Mouse (Mus musculus) embryonic facial prominence, embryonic 15.5 days (tissue): Measurements from ENCODE around the gene Fcgr4. TPM values are rescaled to one million over a fixed set of nuclear protein-coding genes. Genes with fewer than 3 reads are reported as not detected.

Source experiments
- ATAC-seq: fragments of 200-750 bp; cut with Nextera tagmentation; 2 replicates; pipeline ENCODE4 v1.8.0; 2017; ENCODE audit warnings: low read depth, moderate TSS enrichment; ENCODE audit not compliant: insufficient number of reproducible peaks, low FRiP score, low TSS enrichment
- H3K27ac ChIP-seq: fragments of 300-500 bp; sonication (generic); replicated peaks from 2 replicates; pipeline ENCODE4 v1.5.1; 2015; ENCODE audit warnings: mild to moderate bottlenecking, inconsistent platforms
- H3K27me3 ChIP-seq: fragments of 300-500 bp; sonication (generic); 2 replicates; pipeline ENCODE4 v1.6.1; 2015; ENCODE audit warnings: inconsistent platforms
- H3K36me3 ChIP-seq: fragments of 300-500 bp; sonication (generic); 2 replicates; pipeline ENCODE4 v1.6.1; 2015; ENCODE audit warnings: mild to moderate bottlenecking, inconsistent platforms
- H3K4me1 ChIP-seq: fragments of 300-500 bp; sonication (generic); 2 replicates; pipeline ENCODE4 v1.6.1; 2015; ENCODE audit warnings: inconsistent platforms
- H3K4me2 ChIP-seq: fragments of 300-500 bp; sonication (generic); replicated peaks from 2 replicates; pipeline ENCODE4 v1.6.1; 2015; ENCODE audit warnings: mild to moderate bottlenecking, inconsistent platforms
- H3K4me3 ChIP-seq: fragments of 300-500 bp; sonication (generic); replicated peaks from 2 replicates; pipeline ENCODE4 v1.5.1; 2015; ENCODE audit warnings: mild to moderate bottlenecking, inconsistent platforms
- H3K9ac ChIP-seq: fragments of 300-500 bp; sonication (generic); 2 replicates; pipeline ENCODE4 v1.6.1; 2015; ENCODE audit warnings: inconsistent platforms
- H3K9me3 ChIP-seq: fragments of 300-500 bp; sonication (generic); replicated peaks from 2 replicates; pipeline ENCODE4 v1.6.1; 2016; ENCODE audit warnings: inconsistent platforms
- WGBS: fragments of 180-500 bp; shearing (Covaris S2); methylation state at CpG from one replicate; pipeline ENCODE4 v1.1.7; 2015; 5-methylcytosine and 5-hydroxymethylcytosine counted together
- polyA plus RNA-seq: library from polyadenylated mRNA; unstranded; fragments of >200 nt; fragmentation: Nextera tagmentation; extraction: Ambion mirVana; gene quantifications from 2 replicates; pipeline ENCODE4 v1.2.1, GENCODE M21; 2015

Fcgr4 gene
- polyA plus RNA-seq, 1 experiment from 2014 or later: 1.8 TPM

GRCm38 (mm10) chr1:170985092-170985491 lies 33.6 kb upstream of the Fcgr4 start:
- Histone ChIP-seq H3K36me3 (no peaks in the 10 kb centered on the region), H3K4me1 (no peaks in the 10 kb centered on the region), H3K4me2 (no peak overlapping the region), H3K9me3 (no peaks in the 10 kb centered on the region), H3K27me3 (no peaks in the 10 kb centered on the region), H3K27ac (no peak overlapping the region), H3K9ac (no peak overlapping the region), H3K4me3 (no peak overlapping the region)
- WGBS: 82% methylated on average over 3 of the region's 3 CpGs
- no peak for ATAC-seq

GRCm38 (mm10) chr1:170985861-170986260 lies 32.9 kb upstream of the Fcgr4 start:
- Histone ChIP-seq H3K4me1 (no peaks in the 10 kb centered on the region), H3K27ac (no peak overlapping the region), H3K27me3 (no peaks in the 10 kb centered on the region), H3K9me3 (no peaks in the 10 kb centered on the region), H3K4me3 (no peak overlapping the region), H3K4me2 (no peak overlapping the region), H3K36me3 (no peaks in the 10 kb centered on the region), H3K9ac (no peak overlapping the region)
- 79% methylated on average over 5 of the region's 5 CpGs for WGBS
- ATAC-seq: no peak

DNA sequence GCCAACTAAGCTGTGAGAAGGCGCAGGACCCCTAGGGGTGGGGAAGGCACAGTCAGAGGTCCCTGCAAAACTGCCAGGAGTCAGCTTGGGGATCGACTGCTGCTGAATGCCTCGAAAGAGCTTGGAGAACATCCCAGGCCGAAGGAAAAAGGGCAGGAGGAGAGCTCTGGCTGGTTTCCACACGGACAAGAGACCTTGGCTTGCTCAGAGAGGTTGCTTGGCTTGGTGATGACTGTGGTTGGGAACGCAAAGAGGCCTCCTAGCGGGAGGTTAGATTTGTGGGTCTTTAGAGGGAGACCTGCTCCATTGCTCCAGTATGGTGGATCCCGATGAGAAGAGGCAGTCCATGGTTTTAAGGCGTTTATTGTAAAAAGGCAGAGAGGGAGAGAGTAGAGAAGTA lies 29.1 kb upstream of the Fcgr4 start:
- Histone ChIP-seq H3K36me3 (no peaks in the 10 kb centered on the region), H3K27ac (no peak overlapping the region), H3K9me3 (no peaks in the 10 kb centered on the region), H3K4me1 (no peaks in the 10 kb centered on the region), H3K4me2 (no peak overlapping the region), H3K27me3 (no peaks in the 10 kb centered on the region), H3K4me3 (no peak overlapping the region), H3K9ac (no peak overlapping the region)
- 73% methylated on average over 9 of the region's 9 CpGs for WGBS
- no peak for ATAC-seq

DNA sequence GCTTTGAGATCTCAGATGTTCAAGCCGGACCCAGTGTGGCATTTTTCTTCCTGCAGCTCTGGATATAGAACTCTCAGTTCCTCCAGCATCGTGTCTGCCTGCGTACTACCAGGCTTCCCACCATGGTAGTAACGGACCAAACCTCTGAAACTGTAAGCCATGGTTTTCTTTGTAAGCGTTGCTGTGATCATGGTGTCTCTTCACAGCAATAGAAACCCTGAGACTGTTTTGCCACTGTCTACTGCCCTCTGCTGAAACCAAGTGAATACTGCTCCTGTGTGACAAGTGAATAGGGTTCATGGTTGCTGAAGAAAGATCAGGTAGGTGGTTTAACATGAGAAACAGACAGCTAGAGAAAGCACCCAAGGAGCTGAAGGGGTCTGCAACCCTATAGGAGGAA lies 26.2 kb upstream of the Fcgr4 start:
- H3K9ac ChIP-seq: no peak overlapping the region
- no peak for ATAC-seq
- WGBS: 61% methylated on average over 5 of the region's 5 CpGs
- no peak overlapping the region for H3K4me2 ChIP-seq
- H3K9me3 ChIP-seq: no peaks in the 10 kb centered on the region
- H3K4me3 ChIP-seq: no peak overlapping the region
- H3K27ac ChIP-seq: no peak overlapping the region
- H3K36me3 ChIP-seq: no peaks in the 10 kb centered on the region
- no peaks in the 10 kb centered on the region for H3K27me3 ChIP-seq
- no peaks in the 10 kb centered on the region for H3K4me1 ChIP-seq

- no peak overlapping the region for H3K4me2 ChIP-seq
- ATAC-seq: no peak
- no peaks in the 10 kb centered on the region for H3K4me1 ChIP-seq
- no peak overlapping the region for H3K4me3 ChIP-seq
- no peak overlapping the region for H3K27ac ChIP-seq
- no peak overlapping the region for H3K9ac ChIP-seq
- H3K9me3 ChIP-seq: no peaks in the 10 kb centered on the region
- no peaks in the 10 kb centered on the region for H3K36me3 ChIP-seq
- 74% methylated on average over 3 of the region's 3 CpGs for WGBS
- no peaks in the 10 kb centered on the region for H3K27me3 ChIP-seq
These were observed 22.7 kb upstream of the Fcgr4 start for GRCm38 (mm10) chr1:170996034-170996433.

DNA sequence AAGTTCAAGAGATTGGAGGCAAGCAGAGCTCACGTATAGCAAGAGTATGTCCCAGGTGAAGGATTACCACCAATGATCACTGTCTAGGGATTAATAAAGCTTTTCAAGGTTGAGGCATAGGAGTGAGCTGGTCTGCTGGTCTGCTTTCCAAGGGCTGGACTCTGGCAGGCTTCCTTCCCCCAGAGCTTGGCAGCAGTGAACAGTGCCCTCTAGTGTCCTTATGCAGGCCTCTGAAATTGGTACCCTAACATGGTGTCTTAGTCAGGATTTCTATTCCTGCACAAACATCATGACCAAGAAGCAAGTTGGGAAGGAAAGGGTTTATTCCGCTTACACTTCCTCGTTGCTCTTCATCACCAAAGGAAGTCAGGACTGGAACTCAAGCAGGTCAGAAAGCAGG lies 22.0 kb upstream of the Fcgr4 start:
- 44% methylated on average over 3 of the region's 3 CpGs for WGBS
- ATAC-seq: no peak
- Histone ChIP-seq H3K9ac (no peak overlapping the region), H3K27ac (no peak overlapping the region), H3K4me3 (no peak overlapping the region), H3K36me3 (no peaks in the 10 kb centered on the region), H3K9me3 (no peaks in the 10 kb centered on the region), H3K4me1 (no peaks in the 10 kb centered on the region), H3K4me2 (no peak overlapping the region), H3K27me3 (no peaks in the 10 kb centered on the region)

GRCm38 (mm10) chr1:170997756-170998655 lies 20.7 kb upstream of the Fcgr4 start:
- no peak for ATAC-seq
- H3K4me3 ChIP-seq: peak overlapping the region; percentile 26

DNA sequence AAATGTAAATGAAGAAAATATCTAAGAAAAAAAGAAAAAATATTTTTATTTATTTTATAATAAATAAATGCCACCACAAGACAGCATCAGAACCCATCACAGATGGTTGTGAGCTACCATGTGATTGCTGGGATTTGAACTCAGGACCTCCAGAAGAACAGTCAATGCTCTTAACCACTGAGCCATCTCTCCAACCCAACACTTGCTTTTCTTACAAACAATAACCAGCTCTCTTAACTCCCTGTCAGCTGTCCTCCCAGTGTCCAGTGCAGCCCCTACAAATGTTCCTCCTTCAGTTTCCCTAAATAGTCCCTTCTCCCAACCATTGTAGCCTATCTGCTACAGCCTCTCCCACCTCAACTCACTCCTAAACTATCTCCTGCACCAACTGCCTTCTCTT lies 18.9 kb upstream of the Fcgr4 start:
- Histone ChIP-seq H3K27ac (no peak overlapping the region), H3K9me3 (no peaks in the 10 kb centered on the region), H3K4me2 (no peak overlapping the region), H3K4me3 (no peak overlapping the region), H3K9ac (no peak overlapping the region), H3K27me3 (no peaks in the 10 kb centered on the region), H3K4me1 (no peaks in the 10 kb centered on the region), H3K36me3 (no peaks in the 10 kb centered on the region)
- no peak for ATAC-seq

More at GRCm38 (mm10) chr1:170997756-170998655, 20.7 kb upstream of the Fcgr4 start:
- Histone ChIP-seq H3K4me2 (peak overlapping the region; percentile 40), H3K36me3 (no peaks in the 10 kb centered on the region), H3K9me3 (no peaks in the 10 kb centered on the region), H3K9ac (no peak overlapping the region), H3K27ac (0 out of 2 replicates have a peak overlapping the region, but pooled peaks have one; percentile 34), H3K27me3 (no peaks in the 10 kb centered on the region), H3K4me1 (no peaks in the 10 kb centered on the region)
- WGBS: 48% methylated on average over 21 of the region's 21 CpGs

DNA sequence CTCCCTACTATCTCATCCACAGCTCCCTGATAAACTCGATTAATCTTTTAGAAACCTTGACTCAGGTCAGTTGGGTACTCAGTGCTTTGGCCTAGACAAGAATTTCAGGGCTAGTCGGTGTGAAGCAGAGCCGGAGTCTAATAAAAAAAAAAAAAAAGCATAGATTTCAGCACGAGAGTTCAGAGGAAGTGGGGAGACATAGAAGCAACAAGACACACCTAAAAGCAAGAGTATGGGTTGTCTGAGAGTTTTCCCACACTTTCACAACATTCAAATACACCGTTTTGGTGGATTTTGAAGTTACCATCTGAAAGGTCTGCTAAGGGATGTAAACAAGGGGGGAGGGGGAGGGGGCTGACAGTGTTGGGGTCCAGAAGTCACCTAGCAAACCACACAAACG lies 13.6 kb upstream of the Fcgr4 start:
- H3K4me3 ChIP-seq: no peak overlapping the region

GRCm38 (mm10) chr1:171005586-171005985 lies 13.1 kb upstream of the Fcgr4 start:
- no peaks in the 10 kb centered on the region for H3K36me3 ChIP-seq
- H3K27me3 ChIP-seq: no peaks in the 10 kb centered on the region
- H3K9ac ChIP-seq: no peak overlapping the region
- H3K9me3 ChIP-seq: no peaks in the 10 kb centered on the region
- no peak overlapping the region for H3K4me2 ChIP-seq
- no peak overlapping the region for H3K4me3 ChIP-seq
- no peak for ATAC-seq
- H3K27ac ChIP-seq: no peak overlapping the region
- no peaks in the 10 kb centered on the region for H3K4me1 ChIP-seq

More for the DNA sequence above, 13.6 kb upstream of the Fcgr4 start:
- H3K36me3 ChIP-seq: no peaks in the 10 kb centered on the region
- WGBS: 61% methylated on average over 6 of the region's 6 CpGs
- no peak overlapping the region for H3K9ac ChIP-seq
- ATAC-seq: no peak
- no peak overlapping the region for H3K27ac ChIP-seq
- H3K27me3 ChIP-seq: no peaks in the 10 kb centered on the region
- H3K4me1 ChIP-seq: no peaks in the 10 kb centered on the region
- no peaks in the 10 kb centered on the region for H3K9me3 ChIP-seq
- H3K4me2 ChIP-seq: no peak overlapping the region

- no peak for ATAC-seq
- Histone ChIP-seq H3K4me1 (no peaks in the 10 kb centered on the region), H3K9ac (no peak overlapping the region), H3K4me3 (no peak overlapping the region), H3K36me3 (no peaks in the 10 kb centered on the region), H3K4me2 (no peak overlapping the region), H3K9me3 (no peaks in the 10 kb centered on the region), H3K27ac (no peak overlapping the region), H3K27me3 (no peaks in the 10 kb centered on the region)
- 85% methylated on average over 4 of the region's 4 CpGs for WGBS
These were observed 12.4 kb upstream of the Fcgr4 start for GRCm38 (mm10) chr1:171006335-171006734.

DNA sequence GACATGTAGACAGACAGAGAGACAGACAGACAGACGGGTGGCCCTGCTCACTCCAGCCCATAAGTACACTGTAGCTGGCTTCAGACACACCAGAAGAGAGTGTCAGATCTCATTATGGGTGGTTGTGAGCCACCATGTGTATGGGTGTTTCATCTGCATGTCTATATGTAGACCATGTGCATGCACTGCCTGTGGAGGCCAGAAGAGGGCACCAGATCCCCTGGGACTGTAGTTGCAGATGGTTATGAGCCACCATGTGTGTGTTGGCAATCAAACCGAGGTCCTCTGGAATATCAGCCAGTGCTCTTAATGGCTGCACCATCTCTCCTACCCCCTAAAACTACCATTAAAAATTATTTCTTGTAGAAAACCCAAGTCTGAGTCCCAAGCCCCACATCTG lies 11.8 kb upstream of the Fcgr4 start:
- H3K36me3 ChIP-seq: no peaks in the 10 kb centered on the region
- H3K9me3 ChIP-seq: no peaks in the 10 kb centered on the region
- WGBS: 83% methylated on average over 2 of the region's 2 CpGs
- H3K4me1 ChIP-seq: no peaks in the 10 kb centered on the region
- no peak overlapping the region for H3K4me3 ChIP-seq
- H3K27ac ChIP-seq: no peak overlapping the region
- ATAC-seq: no peak
- no peak overlapping the region for H3K9ac ChIP-seq
- H3K4me2 ChIP-seq: no peak overlapping the region
- H3K27me3 ChIP-seq: no peaks in the 10 kb centered on the region
